15 mouse cellular contexts compared by ENCODE assay signal in genomic region chr8:110650838-110651237, GRCm38 (mm10). TPM values are rescaled to one million over a fixed set of nuclear protein-coding genes. Genes with fewer than 3 reads are reported as not detected.
DNase-seq lines count a peak whose midpoint lies in the region; ATAC-seq and TF ChIP-seq lines count a peak whose summit lies in the region.
"Had no signal": no experiment of that assay in that cellular context is flagged by ENCODE, and none has a peak within 500 bp of the region (broad histone marks: within the 10 kb centered on the region; RNA-seq: fewer than 3 reads in every experiment).

No protein-coding gene starts in this region.

- no peaks in the 10 kb centered on the region for H3K9me3 ChIP-seq in forebrain, postnatal 0 days (ENCODE audit: low read length)
- H3K9me3 ChIP-seq in forebrain, embryonic 10.5 days = no peaks in the 10 kb centered on the region
- no peaks in the 10 kb centered on the region for H3K9me3 ChIP-seq in kidney, postnatal 0 days (replicated peaks; ENCODE audit: low read length)
- H3K9me3 ChIP-seq in kidney, embryonic 16.5 days (ENCODE audit: low read length) = no peaks in the 10 kb centered on the region
- H3K9me3 ChIP-seq: liver, embryonic 12.5 days; midbrain, embryonic 13.5 days; neural tube, embryonic 15.5 days had no signal

- TF ChIP-seq CTCF in forebrain, postnatal 0 days (IDR thresholded peaks at IDR 0.05; ENCODE audit: low read depth) = peak; percentile 31
- 0 out of 2 replicates have a peak, but pooled peaks have one; percentile 17 for TF ChIP-seq CTCF in kidney, postnatal 0 days (IDR thresholded peaks at IDR 0.05; ENCODE audit: low read depth)

- no peak for DNase-seq in forebrain, postnatal 0 days
- no peak for DNase-seq in forebrain, embryonic 10.5 days (ENCODE audit: extremely low spot score, low spot score)
- no peak for DNase-seq in kidney, postnatal 0 days (ENCODE audit: low spot score)
- DNase-seq in right cerebral cortex, postnatal 10 days (ENCODE audit: low spot score in 2 of 2) = peak; percentile 74
- DNase-seq in right cerebral cortex, postnatal 36 days (ENCODE audit: low spot score in 2 of 2) = no peak
- peak; percentile 70 for DNase-seq in testis, postnatal 10 days (ENCODE audit: low spot score)
- DNase-seq: cerebellum, postnatal 10 days; kidney, postnatal 25 days; thymus, postnatal 36 days had no signal

- no peaks in the 10 kb centered on the region for H3K4me1 ChIP-seq in forebrain, postnatal 0 days (ENCODE audit: insufficient read depth)
- peaks cover 15% of the 10 kb centered on the region for H3K4me1 ChIP-seq in forebrain, embryonic 10.5 days
- H3K4me1 ChIP-seq in kidney, postnatal 0 days (replicated peaks; ENCODE audit: insufficient read depth, low read length) = no peaks in the 10 kb centered on the region
- H3K4me1 ChIP-seq in kidney, embryonic 16.5 days (ENCODE audit: insufficient read depth, low read length) = peaks cover 3% of the 10 kb centered on the region; the same call in 1 of the 2 replicates
- H3K4me1 ChIP-seq: liver, embryonic 12.5 days; neural tube, embryonic 15.5 days had no signal

- 86% methylated on average over 9 of the region's 9 CpGs for WGBS in forebrain, postnatal 0 days
- 90% methylated on average over 9 of the region's 9 CpGs for WGBS in forebrain, embryonic 10.5 days
- WGBS in kidney, postnatal 0 days = 81% methylated on average over 9 of the region's 9 CpGs
- WGBS in kidney, embryonic 16.5 days = 83% methylated on average over 9 of the region's 9 CpGs

- no peak overlapping the region for H3K4me2 ChIP-seq in forebrain, postnatal 0 days (ENCODE audit: low read depth)
- H3K4me2 ChIP-seq in kidney, postnatal 0 days (ENCODE audit: low read length) = no peak overlapping the region
- H3K4me2 ChIP-seq in kidney, embryonic 16.5 days (replicated peaks; ENCODE audit: low read depth, low read length) = no peak overlapping the region
- H3K4me2 ChIP-seq: liver, embryonic 12.5 days; midbrain, embryonic 13.5 days; neural tube, embryonic 15.5 days had no signal

- H3K27me3 ChIP-seq in forebrain, postnatal 0 days (ENCODE audit: insufficient read depth, low read length) = no peaks in the 10 kb centered on the region
- no peaks in the 10 kb centered on the region for H3K27me3 ChIP-seq in forebrain, embryonic 10.5 days (ENCODE audit: poor library complexity, severe bottlenecking)
- H3K27me3 ChIP-seq in kidney, postnatal 0 days (ENCODE audit: insufficient read depth, low read length) = no peaks in the 10 kb centered on the region
- no peaks in the 10 kb centered on the region for H3K27me3 ChIP-seq in kidney, embryonic 16.5 days (ENCODE audit: insufficient read depth, low read length)
- H3K27me3 ChIP-seq: liver, embryonic 12.5 days; midbrain, embryonic 13.5 days; neural tube, embryonic 15.5 days had no signal

- H3K4me3 ChIP-seq in forebrain, postnatal 0 days (ENCODE audit: low read depth, low read length) = no peak overlapping the region
- no peak overlapping the region for H3K4me3 ChIP-seq in forebrain, embryonic 10.5 days
- no peak overlapping the region for H3K4me3 ChIP-seq in kidney, postnatal 0 days (replicated peaks; ENCODE audit: low read depth, low read length)
- H3K4me3 ChIP-seq in kidney, embryonic 16.5 days (ENCODE audit: low read length) = no peak overlapping the region
- H3K4me3 ChIP-seq: liver, embryonic 12.5 days; midbrain, embryonic 13.5 days; neural tube, embryonic 15.5 days had no signal

- no peak overlapping the region for H3K9ac ChIP-seq in forebrain, postnatal 0 days
- no peak overlapping the region for H3K9ac ChIP-seq in kidney, postnatal 0 days (ENCODE audit: low read depth, low read length)
- no peak overlapping the region for H3K9ac ChIP-seq in kidney, embryonic 16.5 days (replicated peaks; ENCODE audit: low read length)
- H3K9ac ChIP-seq: liver, embryonic 12.5 days; midbrain, embryonic 13.5 days; neural tube, embryonic 15.5 days had no signal

- ATAC-seq in forebrain, postnatal 0 days = no peak; the same call in 1 of the 2 replicates
- ATAC-seq in kidney, postnatal 0 days (replicated peaks; ENCODE audit: low FRiP score, low read depth) = no peak
- no peak for ATAC-seq in kidney, embryonic 16.5 days (ENCODE audit: low FRiP score, low TSS enrichment)
- no peak for ATAC-seq in megakaryocyte-erythroid progenitor cell, adult 5-6 weeks (replicated peaks; ENCODE audit: low FRiP score, low TSS enrichment, poor library complexity, severe bottlenecking)
- ATAC-seq: forebrain, embryonic 16.5 days; liver, embryonic 12.5 days; midbrain, embryonic 13.5 days had no signal

- H3K36me3 ChIP-seq in forebrain, postnatal 0 days (ENCODE audit: insufficient read depth) = peaks cover 26% of the 10 kb centered on the region
- H3K36me3 ChIP-seq in forebrain, embryonic 10.5 days (replicated peaks) = peaks cover 58% of the 10 kb centered on the region
- H3K36me3 ChIP-seq in kidney, postnatal 0 days (ENCODE audit: insufficient read depth, low read length) = 0 out of 2 replicates have a peak, but pooled peaks cover 12% of the 10 kb centered on the region
- H3K36me3 ChIP-seq in kidney, embryonic 16.5 days (ENCODE audit: insufficient read depth, low read length) = peaks cover 12% of the 10 kb centered on the region

- no peak overlapping the region for H3K27ac ChIP-seq in forebrain, postnatal 0 days (ENCODE audit: low read depth, low read length)
- no peak overlapping the region for H3K27ac ChIP-seq in forebrain, embryonic 10.5 days
- no peak overlapping the region for H3K27ac ChIP-seq in kidney, postnatal 0 days
- no peak overlapping the region for H3K27ac ChIP-seq in kidney, embryonic 16.5 days (ENCODE audit: low read length)
- H3K27ac ChIP-seq: liver, embryonic 12.5 days; midbrain, embryonic 13.5 days; neural tube, embryonic 15.5 days had no signal

RNA-seq across cellular contexts. Expression of gene Vac14, which starts 32.5 kb away (rescaled TPM):
- 30.6 and 36.1 TPM in 2 replicates for total RNA-seq in forebrain, postnatal 0 days (2014; rRNA removed)
- polyA plus RNA-seq in forebrain, postnatal 0 days (2015; fragmentation: Nextera tagmentation; extraction: Ambion mirVana) = 27.6 and 28.1 TPM in 2 replicates
- 27.7 and 29.9 TPM in 2 replicates for polyA plus RNA-seq in forebrain, embryonic 10.5 days (2016; fragmentation: Nextera tagmentation; extraction: Ambion mirVana)
- 14.9 and 16.1 TPM in 2 replicates for polyA plus RNA-seq in kidney, postnatal 0 days (2015; fragmentation: Nextera tagmentation; extraction: Ambion mirVana)
- 21.6 and 21.7 TPM in 2 replicates for polyA plus RNA-seq in kidney, embryonic 16.5 days (2015; fragmentation: Nextera tagmentation; extraction: Ambion mirVana)
- total RNA-seq in megakaryocyte-erythroid progenitor cell, adult 5-6 weeks (2014; fragmentation: Nextera tagmentation) = 50.2 and 53.9 TPM in 2 replicates
- 19.8 and 23.7 TPM in 2 replicates for total RNA-seq in megakaryocyte-erythroid progenitor cell, adult 5-6 weeks (2017)

Comparison
In these comparisons a context has a peak if more than half of its experiments do, and no peak if none do; other contexts are left out.
1. DNase-seq: peak in right cerebral cortex, postnatal 10 days (2 of 2) and testis, postnatal 10 days (single experiment); none in forebrain, postnatal 0 days (single experiment), forebrain, embryonic 10.5 days (single experiment), kidney, postnatal 0 days (single experiment) and right cerebral cortex, postnatal 36 days (0 of 2).